Mouse (Mus musculus): ENCODE measurements around the gene Madd. TPM values are rescaled to one million over a fixed set of nuclear protein-coding genes. Genes with fewer than 3 reads are reported as not detected.

Madd gene
- 17.1 and 23.1 TPM in 2 replicates for polyA plus RNA-seq (2016; fragmentation: Nextera tagmentation; extraction: Ambion mirVana)

DNA sequence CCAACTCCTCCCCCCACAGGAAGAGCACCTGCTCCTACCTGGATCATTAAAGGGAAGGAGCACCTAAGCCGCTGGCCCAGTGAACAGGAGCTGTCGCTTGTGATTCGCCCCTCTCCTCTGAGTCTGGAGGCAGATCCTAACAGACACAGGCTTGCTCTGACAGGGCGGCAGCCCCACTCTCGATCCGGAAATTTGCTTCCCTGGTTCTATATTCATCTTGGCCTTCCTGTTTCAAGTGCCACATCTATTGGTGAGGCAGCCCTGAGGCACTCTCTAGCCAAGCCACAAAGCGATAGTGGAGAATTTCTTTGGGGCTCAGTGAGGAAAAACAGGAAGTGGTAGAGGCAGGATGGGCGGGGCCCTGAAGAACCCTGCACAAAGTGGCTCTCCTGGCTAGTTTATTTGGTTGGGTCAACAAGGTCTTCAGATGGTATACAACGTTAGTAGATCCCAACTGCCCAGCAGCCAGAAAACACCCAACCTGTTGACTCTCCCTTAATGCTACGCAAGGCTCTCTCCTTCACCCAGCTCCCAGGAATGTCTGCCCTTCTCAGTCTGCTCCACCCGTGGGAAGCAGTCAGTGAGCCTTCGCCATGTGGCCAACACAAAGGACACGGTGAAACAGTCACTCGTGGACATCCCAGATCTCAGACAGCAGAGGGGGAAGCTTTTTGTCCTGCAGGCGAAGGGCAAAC lies at the start of gene Madd:
Gene Madd, minus strand, starts transcription at position 127 of the 695 bp plus-strand sequence.
- no peak for DNase-seq (ENCODE audit: low spot score)
- H3K27me3 ChIP-seq (ENCODE audit: insufficient read depth, poor library complexity, severe bottlenecking), result no peaks in the 10 kb centered on the region
- peaks cover 4% of the 10 kb centered on the region; the same call in 1 of the 2 replicates for H3K36me3 ChIP-seq
- peak within 1 kb of the TSS; percentile 81 for H3K4me3 ChIP-seq
- H3K27ac ChIP-seq, result peak within 1 kb of the TSS; percentile 88
- peaks cover 29% of the 10 kb centered on the region for H3K4me1 ChIP-seq (replicated peaks)
- no peaks in the 10 kb centered on the region for H3K9me3 ChIP-seq
- 70% methylated on average over 15 of the region's 15 CpGs for WGBS

DNA sequence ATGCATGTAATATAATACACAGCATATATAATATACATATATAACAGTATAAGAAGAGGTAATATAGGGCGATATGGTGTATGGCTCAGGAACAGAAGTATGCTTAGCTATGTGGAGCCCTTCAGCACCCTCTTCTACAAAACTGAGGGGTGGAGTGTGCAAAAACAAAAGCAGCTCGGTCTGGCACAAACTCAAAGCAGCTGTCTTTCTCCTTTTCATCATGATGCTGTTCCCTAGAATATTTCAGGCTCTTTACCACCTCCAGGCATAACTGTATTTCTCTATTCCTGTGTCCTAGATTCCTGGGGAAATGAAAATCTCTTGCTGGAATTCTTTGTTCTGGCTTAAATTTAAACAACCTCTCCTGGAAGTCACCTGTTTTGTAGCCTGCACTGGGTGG lies 46.1 kb upstream of the Madd start:
- Histone ChIP-seq H3K9me3 (no peaks in the 10 kb centered on the region), H3K27ac (no peak overlapping the region), H3K36me3 (0 out of 2 replicates have a peak, but pooled peaks cover 8% of the 10 kb centered on the region), H3K4me3 (no peak overlapping the region), H3K27me3 (ENCODE audit: insufficient read depth, poor library complexity, severe bottlenecking) (no peaks in the 10 kb centered on the region), H3K4me1 (replicated peaks) (no peaks in the 10 kb centered on the region)
- no peak for DNase-seq (ENCODE audit: low spot score)
- WGBS, result 79% methylated on average over 2 of the region's 2 CpGs

DNA sequence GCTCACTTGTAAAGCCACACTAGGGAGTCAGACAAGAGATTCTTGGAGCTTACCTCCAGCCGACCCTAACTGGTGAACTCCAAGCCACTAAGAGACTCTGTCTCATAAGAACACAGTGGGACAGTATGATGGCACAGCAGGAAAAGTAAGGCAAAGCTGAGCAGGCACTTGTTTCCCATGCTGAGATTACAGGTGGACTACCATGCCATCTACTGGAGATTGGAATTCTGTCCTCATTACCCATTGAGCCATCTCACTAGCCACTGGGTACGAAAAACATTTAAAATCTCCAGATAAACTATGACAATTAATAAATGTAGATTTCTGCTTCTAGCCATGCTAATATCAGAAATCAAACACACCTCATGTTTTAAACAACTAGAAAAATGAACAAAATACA lies 40.0 kb upstream of the Madd start:
- DNase-seq (ENCODE audit: low spot score), result no peak
- no peaks in the 10 kb centered on the region for H3K27me3 ChIP-seq (ENCODE audit: insufficient read depth, poor library complexity, severe bottlenecking)
- WGBS, result 88% methylated on average over 2 of the region's 2 CpGs
- no peak overlapping the region for H3K4me3 ChIP-seq
- no peaks in the 10 kb centered on the region for H3K4me1 ChIP-seq (replicated peaks)
- H3K27ac ChIP-seq, result no peak overlapping the region
- H3K36me3 ChIP-seq, result no peaks in the 10 kb centered on the region
- H3K9me3 ChIP-seq, result no peaks in the 10 kb centered on the region

DNA sequence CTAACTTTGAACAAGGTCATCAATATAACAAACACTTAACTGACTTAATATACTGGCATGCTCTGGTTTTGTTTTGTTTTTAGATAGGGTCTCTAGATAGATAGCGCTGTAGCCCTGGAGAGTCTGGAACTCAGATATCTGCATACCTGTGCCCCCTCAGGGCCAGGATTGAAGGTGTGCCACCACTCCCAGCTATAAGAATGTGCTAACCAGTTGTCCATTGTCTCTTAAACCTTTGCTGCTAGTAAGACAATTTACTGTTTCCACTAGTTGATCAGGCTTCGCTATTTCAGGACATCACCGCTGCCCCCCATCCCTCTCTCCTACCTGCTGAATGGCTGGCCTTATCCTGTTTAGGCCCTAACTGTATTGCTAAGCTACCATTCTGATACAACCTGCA lies 36.9 kb upstream of the Madd start:
- Histone ChIP-seq H3K36me3 (peaks cover 23% of the 10 kb centered on the region), H3K27me3 (ENCODE audit: insufficient read depth, poor library complexity, severe bottlenecking) (no peaks in the 10 kb centered on the region), H3K27ac (no peak overlapping the region), H3K4me3 (no peak overlapping the region), H3K4me1 (replicated peaks) (no peaks in the 10 kb centered on the region), H3K9me3 (no peaks in the 10 kb centered on the region)
- DNase-seq (ENCODE audit: low spot score), result no peak
- WGBS, result 91% methylated on average over 3 of the region's 3 CpGs

DNA sequence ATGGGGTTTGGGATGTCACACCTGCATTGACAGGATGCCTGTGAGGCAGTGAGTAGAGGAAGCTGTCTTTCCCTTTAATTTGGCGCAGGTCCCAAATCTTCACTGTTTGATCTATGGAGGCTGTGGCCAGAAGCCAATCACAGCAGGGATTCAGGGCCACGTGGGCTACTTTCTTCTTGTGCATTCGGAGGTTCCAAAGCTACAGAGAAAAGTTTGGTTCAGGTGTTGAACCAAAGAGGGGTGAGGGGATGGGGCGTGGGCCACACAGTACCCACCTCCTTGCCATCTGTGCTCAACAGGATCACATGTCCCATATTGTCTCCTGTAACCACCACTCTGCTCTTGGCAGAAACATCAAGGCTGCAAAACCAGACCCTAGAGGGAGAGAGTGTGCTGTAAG lies 33.4 kb upstream of the Madd start:
- Histone ChIP-seq H3K9me3 (no peaks in the 10 kb centered on the region), H3K36me3 (peaks cover 57% of the 10 kb centered on the region), H3K27me3 (ENCODE audit: insufficient read depth, poor library complexity, severe bottlenecking) (no peaks in the 10 kb centered on the region), H3K4me3 (no peak overlapping the region), H3K27ac (no peak overlapping the region), H3K4me1 (replicated peaks) (no peaks in the 10 kb centered on the region)
- no peak for DNase-seq (ENCODE audit: low spot score)
- 71% methylated on average over 4 of the region's 4 CpGs for WGBS

DNA sequence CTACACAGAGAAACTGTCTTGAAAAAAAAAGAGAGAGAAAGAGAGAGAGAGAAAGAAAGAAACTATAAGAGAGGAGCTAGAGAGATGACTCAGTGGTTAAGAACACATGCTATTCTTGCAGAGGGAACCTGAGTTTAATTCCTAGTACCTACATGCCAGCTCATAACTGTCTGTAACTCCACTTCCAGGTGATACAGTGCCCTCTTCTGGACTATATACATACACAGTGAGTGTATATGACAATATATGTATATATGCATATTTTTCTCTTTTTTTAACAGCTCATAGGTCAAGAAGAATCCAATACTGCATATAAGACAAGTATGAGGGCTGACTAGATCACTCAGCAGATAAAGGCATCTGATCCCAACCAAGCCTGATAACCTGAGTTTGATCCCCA lies 29.7 kb upstream of the Madd start:
- Histone ChIP-seq H3K4me3 (no peak overlapping the region), H3K27me3 (ENCODE audit: insufficient read depth, poor library complexity, severe bottlenecking) (no peaks in the 10 kb centered on the region), H3K9me3 (no peaks in the 10 kb centered on the region), H3K36me3 (peaks cover 91% of the 10 kb centered on the region), H3K4me1 (replicated peaks) (no peaks in the 10 kb centered on the region), H3K27ac (no peak overlapping the region)
- DNase-seq (ENCODE audit: low spot score), result no peak

DNA sequence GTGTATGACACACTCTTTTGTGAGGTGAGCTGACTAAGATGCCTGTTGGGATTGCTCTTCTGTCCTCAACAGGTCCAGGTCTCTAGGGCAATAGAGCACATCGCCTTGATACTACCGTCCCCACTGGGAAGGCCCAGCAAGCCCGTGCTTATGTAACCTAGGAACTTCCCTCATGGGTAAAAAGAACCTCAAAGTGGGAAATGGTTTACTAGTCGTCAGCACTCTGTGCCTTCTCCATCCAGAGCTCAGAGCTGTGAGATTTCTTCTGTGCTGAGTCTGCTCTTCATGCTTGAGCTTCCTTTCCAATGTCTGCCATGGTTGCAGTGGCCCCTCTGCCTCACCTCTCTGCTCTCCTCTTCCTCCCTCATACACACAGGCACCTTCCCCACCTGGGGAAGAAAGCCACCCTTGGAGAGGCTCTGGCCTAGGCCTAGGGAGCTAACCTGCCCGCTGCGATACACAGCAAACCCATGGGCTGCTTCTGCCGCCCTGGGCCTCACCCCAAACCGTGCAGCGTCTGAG lies 22.7 kb upstream of the Madd start:
- no peak for DNase-seq (ENCODE audit: low spot score)
- Histone ChIP-seq H3K4me1 (replicated peaks) (peaks cover 25% of the 10 kb centered on the region), H3K4me3 (no peak overlapping the region), H3K9me3 (no peaks in the 10 kb centered on the region), H3K27me3 (ENCODE audit: insufficient read depth, poor library complexity, severe bottlenecking) (no peaks in the 10 kb centered on the region), H3K27ac (no peak overlapping the region), H3K36me3 (peaks cover 70% of the 10 kb centered on the region)
- 92% methylated on average over 9 of the region's 9 CpGs for WGBS

DNA sequence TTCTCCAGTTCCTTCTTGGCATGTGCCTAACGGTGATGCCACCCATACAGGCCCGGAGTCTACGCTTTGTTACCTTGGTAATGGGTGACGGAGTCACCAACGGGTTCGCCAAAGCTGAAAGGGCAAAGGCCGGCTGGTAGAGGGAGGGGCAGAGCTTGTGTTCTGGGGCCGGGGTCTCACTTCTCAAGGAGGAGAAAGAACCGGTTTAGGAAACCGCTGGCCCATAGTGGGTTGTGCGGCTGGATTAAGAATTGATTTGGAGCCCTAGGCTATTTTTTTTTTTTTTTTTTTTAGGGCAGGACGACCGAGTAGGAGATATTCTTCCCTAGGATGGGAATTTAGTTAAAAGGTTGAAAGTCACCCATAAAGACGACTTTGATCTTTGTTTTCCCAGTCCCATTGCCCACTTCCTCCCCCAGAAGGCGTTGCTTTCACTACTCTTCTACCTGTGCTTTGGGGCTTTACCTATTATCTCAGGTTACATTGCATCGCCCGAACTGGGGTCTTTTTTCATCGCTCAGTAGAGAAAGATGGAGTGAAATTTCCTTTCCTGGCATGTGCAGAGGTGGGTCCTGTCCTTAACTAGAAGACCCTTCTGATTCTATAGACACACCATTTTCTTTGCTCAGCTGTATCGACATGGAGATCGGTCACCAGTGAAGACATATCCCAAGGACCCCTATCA lies 19.5 kb upstream of the Madd start:
- Histone ChIP-seq H3K27ac (peak overlapping the region; percentile 92), H3K9me3 (no peaks in the 10 kb centered on the region), H3K4me1 (replicated peaks) (peaks cover 25% of the 10 kb centered on the region), H3K36me3 (peaks cover 40% of the 10 kb centered on the region), H3K4me3 (peak overlapping the region; percentile 81), H3K27me3 (ENCODE audit: insufficient read depth, poor library complexity, severe bottlenecking) (no peaks in the 10 kb centered on the region)
- no peak for DNase-seq (ENCODE audit: low spot score)
- 12% methylated on average over 20 of the region's 20 CpGs for WGBS

DNA sequence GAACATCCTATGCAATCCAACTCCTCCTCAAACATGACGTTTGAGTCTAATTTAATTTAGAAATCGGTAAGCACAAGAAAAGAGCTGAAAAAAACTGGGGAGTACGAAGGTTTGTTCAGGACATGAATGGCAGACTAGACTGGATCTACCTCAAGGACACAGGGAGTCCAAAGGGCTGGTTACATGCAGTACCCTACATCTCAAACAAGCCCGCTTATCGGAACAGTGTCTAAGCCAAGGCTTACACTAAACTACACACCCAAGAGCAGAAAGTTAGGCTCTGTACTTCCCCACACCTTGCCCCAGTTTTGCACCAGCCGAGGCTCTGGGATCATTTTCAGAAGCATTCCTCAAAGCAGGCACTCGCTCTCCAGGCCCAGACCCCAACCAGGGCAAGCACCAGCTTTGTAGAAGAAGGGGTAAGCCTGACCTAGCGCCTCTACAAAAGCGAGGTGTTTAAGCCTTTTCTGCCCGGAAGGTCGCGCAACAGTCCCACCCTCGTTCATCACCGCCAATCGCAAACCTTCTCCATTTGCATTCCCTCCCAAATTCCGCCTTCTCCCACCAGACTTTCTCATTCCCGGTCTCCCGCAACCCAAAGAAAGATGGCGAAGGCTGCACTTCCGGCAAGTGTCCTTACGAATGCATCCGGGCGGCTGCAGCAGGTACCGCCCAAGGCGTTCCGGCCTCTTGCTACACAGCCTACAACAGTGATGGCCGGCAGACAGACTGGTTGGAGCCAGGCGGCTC lies 18.8 kb upstream of the Madd start, which contains the start of the genes Nr1h3 and Acp2:
Gene Nr1h3, minus strand, starts transcription at position 613 of the 750 bp plus-strand sequence.
Gene Acp2, plus strand, starts transcription at position 664 of the 750 bp plus-strand sequence.
- H3K27ac ChIP-seq, result peak within 1 kb of the TSS; percentile 92
- WGBS, result 5% methylated on average over 28 of the region's 28 CpGs
- peaks cover 33% of the 10 kb centered on the region for H3K36me3 ChIP-seq
- no peaks in the 10 kb centered on the region for H3K9me3 ChIP-seq
- H3K27me3 ChIP-seq (ENCODE audit: insufficient read depth, poor library complexity, severe bottlenecking), result no peaks in the 10 kb centered on the region
- H3K4me1 ChIP-seq (replicated peaks), result peaks cover 25% of the 10 kb centered on the region
- peak; percentile 97 for DNase-seq (ENCODE audit: low spot score)
- H3K4me3 ChIP-seq, result peak within 1 kb of the TSS; percentile 81

DNA sequence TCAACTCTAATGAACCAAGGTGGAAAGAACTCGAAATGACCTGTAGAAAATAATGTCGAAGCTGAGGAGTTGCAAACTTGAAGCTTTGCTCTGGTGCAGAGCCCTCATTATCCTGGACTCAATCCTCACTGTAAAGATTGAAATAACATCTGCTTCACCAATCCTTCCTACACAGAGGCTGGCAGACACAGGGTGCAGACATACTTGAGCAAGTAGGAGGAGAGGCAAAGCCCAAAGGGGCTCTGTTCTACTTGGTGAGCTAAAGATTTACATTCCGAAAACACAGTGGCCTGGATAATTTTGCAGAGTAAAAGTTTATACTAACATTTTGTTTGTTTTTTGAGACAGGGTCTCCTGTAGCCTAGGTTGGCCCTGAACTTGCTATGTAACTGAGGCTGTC lies 15.3 kb upstream of the Madd start:
- H3K4me1 ChIP-seq (replicated peaks), result peaks cover 38% of the 10 kb centered on the region
- peaks cover 6% of the 10 kb centered on the region for H3K27me3 ChIP-seq (ENCODE audit: insufficient read depth, poor library complexity, severe bottlenecking)
- no peaks in the 10 kb centered on the region for H3K36me3 ChIP-seq
- H3K9me3 ChIP-seq, result no peaks in the 10 kb centered on the region
- no peak for DNase-seq (ENCODE audit: low spot score)
- no peak overlapping the region for H3K27ac ChIP-seq
- H3K4me3 ChIP-seq, result no peak overlapping the region
- WGBS, result 87% methylated on average over 3 of the region's 3 CpGs

DNA sequence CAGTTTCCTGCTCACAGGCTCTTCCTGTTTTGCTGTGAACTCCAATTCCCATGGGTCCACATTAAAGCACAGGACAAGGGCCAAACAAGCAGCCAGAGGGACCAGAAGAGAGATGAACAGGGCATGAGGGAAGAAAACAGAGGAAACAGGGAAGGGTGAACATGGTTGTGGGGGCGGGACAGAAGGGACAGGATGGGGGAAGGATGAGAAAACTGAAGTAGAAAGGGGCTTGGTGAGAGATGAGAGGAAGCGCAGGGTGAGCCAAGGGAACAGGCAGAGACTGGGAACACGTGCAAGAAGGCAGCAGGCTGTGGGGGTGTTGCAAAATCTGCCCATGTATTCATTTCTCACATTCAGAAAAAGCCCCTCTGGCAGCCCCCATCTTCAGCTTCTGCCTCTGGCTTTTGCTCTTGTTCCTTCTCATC lies 13.0 kb upstream of the Madd start:
- no peaks in the 10 kb centered on the region for H3K9me3 ChIP-seq
- peaks cover 24% of the 10 kb centered on the region for H3K4me1 ChIP-seq (replicated peaks)
- H3K27me3 ChIP-seq (ENCODE audit: insufficient read depth, poor library complexity, severe bottlenecking), result peaks cover 12% of the 10 kb centered on the region
- H3K4me3 ChIP-seq, result no peak overlapping the region
- no peak for DNase-seq (ENCODE audit: low spot score)
- WGBS, result 63% methylated on average over 3 of the region's 3 CpGs
- H3K36me3 ChIP-seq, result no peaks in the 10 kb centered on the region
- no peak overlapping the region for H3K27ac ChIP-seq

DNA sequence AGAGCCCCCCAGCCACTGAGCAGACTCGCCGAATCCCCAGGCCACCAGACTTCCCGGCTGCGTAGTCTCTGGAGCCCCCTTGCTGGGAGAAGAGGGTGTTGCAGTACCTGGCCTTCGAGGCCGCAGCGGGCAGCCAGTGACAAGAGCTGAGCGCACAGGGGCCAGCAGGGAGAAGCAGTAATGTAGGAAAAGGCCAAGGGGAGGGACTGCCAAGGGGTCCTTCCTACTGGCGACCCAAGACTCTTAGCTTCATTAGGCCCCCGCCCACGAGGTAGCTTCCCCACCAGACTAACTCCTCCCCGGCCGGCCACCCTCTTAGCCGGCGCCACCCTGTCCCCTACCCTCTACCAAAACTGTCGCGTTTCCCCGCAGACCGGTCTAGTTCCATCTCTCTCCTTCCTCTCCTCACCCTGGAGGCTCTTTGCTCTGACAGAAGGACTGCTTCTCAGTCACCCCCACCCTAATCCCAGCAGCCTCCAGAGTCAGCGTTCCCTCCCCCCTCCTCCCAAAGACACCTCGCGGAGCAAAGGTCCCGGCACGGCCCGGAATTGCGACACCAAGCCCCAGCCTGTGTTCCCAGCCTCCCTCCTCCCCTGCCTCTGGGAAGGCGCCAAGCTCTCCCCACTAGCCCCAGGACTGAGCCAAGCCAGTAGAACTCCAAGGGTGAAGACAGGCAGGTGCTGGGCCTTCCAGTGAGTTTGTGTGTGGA lies 11.1 kb upstream of the Madd start:
- peak; percentile 74 for DNase-seq (ENCODE audit: low spot score)
- Histone ChIP-seq H3K9me3 (no peaks in the 10 kb centered on the region), H3K27me3 (ENCODE audit: insufficient read depth, poor library complexity, severe bottlenecking) (peaks cover 12% of the 10 kb centered on the region), H3K27ac (peak overlapping the region; percentile 83), H3K36me3 (no peaks in the 10 kb centered on the region), H3K4me3 (peak overlapping the region; percentile 52), H3K4me1 (replicated peaks) (peaks cover 21% of the 10 kb centered on the region)
- 1% methylated on average over 27 of the region's 27 CpGs for WGBS
